Mouse (Mus musculus): ENCODE data around the gene Akirin2. TPM values are rescaled to one million over a fixed set of nuclear protein-coding genes. Genes with fewer than 3 reads are reported as not detected.

The Akirin2 gene
- total RNA-seq (2023): 10 to 100 TPM; 43.5 to 44.6 TPM

DNA sequence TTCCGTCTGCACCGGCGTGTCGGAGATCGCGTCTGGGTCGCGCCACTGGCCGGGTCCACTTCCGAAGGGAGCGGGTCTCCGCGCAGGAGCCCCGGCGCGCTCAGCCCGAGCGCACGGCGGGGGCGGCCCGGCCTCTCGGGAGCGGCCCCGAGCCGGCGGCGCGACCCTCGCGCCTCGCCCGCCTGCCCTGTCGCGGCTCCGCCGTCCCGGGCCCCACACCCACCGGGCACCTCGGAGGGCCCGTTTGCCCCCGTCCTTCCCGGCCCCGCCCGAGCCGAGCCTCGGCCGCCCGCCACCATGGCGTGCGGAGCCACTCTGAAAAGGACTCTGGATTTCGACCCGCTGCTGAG is at the start of gene Akirin2:
Akirin2 (plus strand) TSS at position 190 of the 350 bp plus-strand sequence.

GRCm38 (mm10) chr4:34614630-34615094 is 63.9 kb downstream of the Akirin2 start, which contains the start of the genes Orc3 and Rars2:
TSS of gene Orc3 (minus strand) at chr4:34614944.
TSS of gene Rars2 (plus strand) at chr4:34614957.

Other genes with a start within 250 kb of the Akirin2 start
- gene Orc3, start 64.0 kb downstream of the Akirin2 start, total RNA-seq (2023): 10 to 100 TPM; 39.8 to 47.0 TPM
- gene Rars2, start 64.0 kb downstream of the Akirin2 start, total RNA-seq (2023): 10 to 100 TPM in 1 of 2 experiments, 1 to 10 TPM in 1; 9.8 to 10.3 TPM
- 1 to 10 TPM; 8.1 to 8.2 TPM for gene Slc35a1, start 136.5 kb downstream of the Akirin2 start, total RNA-seq (2023)
- not detected for gene Cfap206, start 179.3 kb downstream of the Akirin2 start, total RNA-seq (2023)
- not detected for gene Gm136, start 205.3 kb downstream of the Akirin2 start, total RNA-seq (2023)
- 1 to 10 TPM; 7.9 to 9.0 TPM for gene Smim8, start 227.5 kb downstream of the Akirin2 start, total RNA-seq (2023)

All from neutrophil, adult 59 days (primary cell).